Mouse (Mus musculus): ENCODE data around the gene Slc15a3. TPM values are rescaled to one million over a fixed set of nuclear protein-coding genes. Genes with fewer than 3 reads are reported as not detected.

The Slc15a3 gene
- polyA plus RNA-seq, 1 experiment from 2014 or later = 0.25 TPM

DNA sequence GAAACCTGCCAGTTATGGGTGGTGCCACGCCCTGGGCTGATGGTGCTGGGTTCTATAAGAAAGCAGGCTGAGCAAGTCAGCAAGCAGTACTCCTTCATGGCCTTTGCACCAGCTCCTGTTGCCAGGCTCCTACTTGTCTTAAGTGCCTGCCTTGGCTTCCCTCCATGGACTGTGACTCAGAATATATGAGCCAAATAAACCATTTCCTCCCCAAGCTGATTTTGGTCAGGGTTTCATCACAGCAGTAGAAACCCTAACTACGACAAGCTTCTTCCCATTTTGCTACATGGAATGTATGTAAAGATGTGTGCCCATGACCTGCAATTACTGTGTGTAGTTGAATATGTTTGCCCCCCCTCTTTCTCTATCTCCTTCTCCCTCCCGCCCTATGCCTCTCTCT, 5.9 kb upstream of the Slc15a3 start:
- H3K36me3 ChIP-seq (ENCODE audit: control insufficient read depth, insufficient read depth) = no peaks in the 10 kb centered on the region
- no peak overlapping the region for H3K4me3 ChIP-seq (replicated peaks; ENCODE audit: low read length)
- no peaks in the 10 kb centered on the region for H3K4me1 ChIP-seq (replicated peaks; ENCODE audit: control insufficient read depth, insufficient read depth, low read length)
- 71% methylated on average over 3 of the region's 3 CpGs for WGBS
- no peak for ATAC-seq
- H3K27me3 ChIP-seq (replicated peaks; ENCODE audit: control insufficient read depth, insufficient read depth, low read length) = no peaks in the 10 kb centered on the region
- H3K9me3 ChIP-seq (ENCODE audit: control insufficient read depth, low read length) = no peaks in the 10 kb centered on the region
- H3K9ac ChIP-seq (replicated peaks; ENCODE audit: low read depth, low read length) = no peak overlapping the region
- H3K27ac ChIP-seq (ENCODE audit: low read length) = no peak overlapping the region
- no peak overlapping the region for H3K4me2 ChIP-seq (ENCODE audit: low read length)

DNA sequence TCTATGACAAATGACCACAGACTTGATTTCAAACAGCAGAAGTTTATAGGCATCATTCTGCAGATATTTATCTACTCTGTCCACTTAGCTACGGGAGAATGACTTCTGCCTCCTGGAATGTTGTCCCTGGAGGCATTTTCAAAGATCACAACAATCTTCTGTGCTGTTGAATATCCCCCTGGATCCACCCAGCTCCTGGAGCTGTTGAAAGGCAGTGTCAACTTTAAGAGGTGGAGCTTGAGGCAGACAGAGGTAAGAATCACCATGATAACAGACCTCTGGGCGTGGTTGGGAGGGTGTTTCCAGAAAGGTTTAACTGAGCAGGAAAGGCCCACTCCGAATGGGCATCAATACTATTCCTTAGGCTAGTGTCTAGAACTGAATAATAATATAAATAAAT, 3.9 kb upstream of the Slc15a3 start:
- H3K36me3 ChIP-seq (ENCODE audit: control insufficient read depth, insufficient read depth) = no peaks in the 10 kb centered on the region
- H3K4me1 ChIP-seq (replicated peaks; ENCODE audit: control insufficient read depth, insufficient read depth, low read length) = no peaks in the 10 kb centered on the region
- ATAC-seq = no peak

DNA sequence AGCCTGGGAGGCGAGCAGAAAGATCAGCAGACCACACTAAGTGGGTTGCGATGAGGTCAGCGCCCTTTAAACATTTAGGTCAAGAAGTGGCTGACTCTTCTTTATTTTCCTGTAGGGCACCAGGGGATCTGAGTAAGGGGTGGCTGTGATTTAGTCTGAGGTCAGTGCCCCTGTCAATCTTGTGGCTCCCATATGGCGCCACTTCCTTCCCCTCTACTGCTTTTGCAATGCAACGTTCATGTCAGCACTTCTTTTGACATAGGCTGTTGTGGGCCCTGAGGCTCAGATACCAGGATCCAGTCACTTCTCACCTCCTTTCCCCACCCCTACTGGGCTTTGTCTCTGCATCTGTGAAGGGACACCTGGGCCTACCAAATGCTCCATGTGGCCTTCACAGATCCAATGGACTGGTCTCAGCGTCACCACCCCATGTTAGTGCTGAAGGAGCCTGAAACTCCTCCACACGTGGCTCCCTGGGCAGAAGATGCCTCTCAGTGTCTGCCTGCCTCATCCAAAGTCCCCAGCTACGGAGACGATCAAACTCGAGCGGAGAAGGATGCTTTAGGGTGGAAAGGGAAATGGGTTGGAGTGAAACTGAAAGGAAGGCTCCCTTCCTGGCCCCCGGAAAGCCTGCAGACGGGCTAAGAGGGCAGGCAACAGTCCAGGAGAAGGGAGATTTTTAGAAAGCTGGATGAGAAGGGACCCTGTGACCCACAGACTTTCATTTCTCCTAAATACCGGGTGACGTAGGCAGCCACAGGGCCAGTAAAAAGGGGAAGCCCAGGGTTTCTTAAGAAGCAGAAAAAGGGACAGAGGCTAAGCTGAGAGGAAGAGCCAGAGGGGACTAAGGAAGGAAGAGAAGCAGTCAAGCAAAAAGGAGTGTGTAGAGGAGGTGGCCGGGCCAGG, 2.4 kb downstream of the Slc15a3 start:
- no peak for ATAC-seq
- no peak overlapping the region for H3K27ac ChIP-seq (ENCODE audit: low read length)
- 76% methylated on average over 16 of the region's 16 CpGs for WGBS
- no peak overlapping the region for H3K4me3 ChIP-seq (replicated peaks; ENCODE audit: low read length)
- no peak overlapping the region for H3K4me2 ChIP-seq (ENCODE audit: low read length)
- H3K36me3 ChIP-seq (ENCODE audit: control insufficient read depth, insufficient read depth) = no peaks in the 10 kb centered on the region
- no peaks in the 10 kb centered on the region for H3K27me3 ChIP-seq (replicated peaks; ENCODE audit: control insufficient read depth, insufficient read depth, low read length)
- no peak overlapping the region for H3K9ac ChIP-seq (replicated peaks; ENCODE audit: low read depth, low read length)
- no peaks in the 10 kb centered on the region for H3K9me3 ChIP-seq (ENCODE audit: control insufficient read depth, low read length)
- H3K4me1 ChIP-seq (replicated peaks; ENCODE audit: control insufficient read depth, insufficient read depth, low read length) = no peaks in the 10 kb centered on the region

More for the DNA sequence above, 3.9 kb upstream of the Slc15a3 start:
- Histone ChIP-seq H3K27ac (ENCODE audit: low read length) (no peak overlapping the region), H3K27me3 (replicated peaks; ENCODE audit: control insufficient read depth, insufficient read depth, low read length) (no peaks in the 10 kb centered on the region), H3K4me3 (replicated peaks; ENCODE audit: low read length) (no peak overlapping the region), H3K9me3 (ENCODE audit: control insufficient read depth, low read length) (no peaks in the 10 kb centered on the region), H3K4me2 (ENCODE audit: low read length) (no peak overlapping the region), H3K9ac (replicated peaks; ENCODE audit: low read depth, low read length) (no peak overlapping the region)
- WGBS = 65% methylated on average over 3 of the region's 3 CpGs

DNA sequence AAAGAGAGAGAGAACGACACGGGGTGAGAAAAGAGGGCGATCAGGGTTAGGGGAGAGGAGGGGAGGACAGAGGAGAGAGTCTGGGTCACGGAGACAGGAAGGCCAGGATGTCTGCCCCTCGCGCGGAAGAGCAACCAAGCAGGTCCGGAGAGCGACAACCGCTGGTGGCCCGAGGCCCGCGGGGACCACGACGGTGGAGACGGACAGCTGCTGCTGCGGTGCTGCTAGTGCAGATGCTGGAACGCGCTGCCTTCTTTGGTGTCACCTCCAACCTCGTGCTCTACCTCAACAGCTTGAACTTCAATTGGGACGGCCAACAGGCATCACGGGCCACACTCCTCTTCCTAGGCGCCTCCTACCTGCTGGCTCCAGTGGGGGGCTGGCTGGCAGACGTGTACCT, 3.4 kb downstream of the Slc15a3 start:
- no peak for ATAC-seq
- H3K36me3 ChIP-seq (ENCODE audit: control insufficient read depth, insufficient read depth) = no peaks in the 10 kb centered on the region
- H3K27me3 ChIP-seq (replicated peaks; ENCODE audit: control insufficient read depth, insufficient read depth, low read length) = no peaks in the 10 kb centered on the region

DNA sequence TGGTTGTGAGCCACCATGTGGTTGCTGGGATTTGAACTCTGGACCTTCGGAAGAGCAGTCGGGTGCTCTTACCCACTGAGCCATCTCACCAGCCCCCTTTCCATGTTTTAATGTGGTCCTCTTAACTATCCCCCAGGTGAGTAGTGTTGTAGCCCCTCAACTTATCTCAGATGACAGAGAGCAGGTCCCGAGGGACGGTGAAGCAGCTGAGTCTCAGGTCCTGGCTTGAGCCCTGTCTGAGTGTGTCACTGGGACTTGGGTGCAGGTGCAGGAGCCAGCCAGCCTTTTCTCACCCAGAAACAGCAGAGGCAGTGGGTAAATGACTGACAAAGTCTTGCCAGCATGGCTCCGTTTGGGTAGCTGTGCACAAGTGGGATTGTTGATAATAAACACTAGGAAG, 4.7 kb downstream of the Slc15a3 start:
- Histone ChIP-seq H3K9ac (replicated peaks; ENCODE audit: low read depth, low read length) (no peak overlapping the region), H3K27ac (ENCODE audit: low read length) (no peak overlapping the region), H3K4me1 (replicated peaks; ENCODE audit: control insufficient read depth, insufficient read depth, low read length) (no peaks in the 10 kb centered on the region), H3K4me2 (ENCODE audit: low read length) (no peak overlapping the region), H3K36me3 (ENCODE audit: control insufficient read depth, insufficient read depth) (no peaks in the 10 kb centered on the region), H3K27me3 (replicated peaks; ENCODE audit: control insufficient read depth, insufficient read depth, low read length) (no peaks in the 10 kb centered on the region), H3K4me3 (replicated peaks; ENCODE audit: low read length) (no peak overlapping the region), H3K9me3 (ENCODE audit: control insufficient read depth, low read length) (no peaks in the 10 kb centered on the region)
- WGBS = 89% methylated on average over 5 of the region's 5 CpGs
- ATAC-seq = no peak

More for the DNA sequence above, 3.4 kb downstream of the Slc15a3 start:
- WGBS = 63% methylated on average over 24 of the region's 24 CpGs
- H3K9me3 ChIP-seq (ENCODE audit: control insufficient read depth, low read length) = no peaks in the 10 kb centered on the region
- H3K4me3 ChIP-seq (replicated peaks; ENCODE audit: low read length) = no peak overlapping the region
- H3K9ac ChIP-seq (replicated peaks; ENCODE audit: low read depth, low read length) = no peak overlapping the region
- no peak overlapping the region for H3K4me2 ChIP-seq (ENCODE audit: low read length)
- H3K27ac ChIP-seq (ENCODE audit: low read length) = no peak overlapping the region
- no peaks in the 10 kb centered on the region for H3K4me1 ChIP-seq (replicated peaks; ENCODE audit: control insufficient read depth, insufficient read depth, low read length)

DNA sequence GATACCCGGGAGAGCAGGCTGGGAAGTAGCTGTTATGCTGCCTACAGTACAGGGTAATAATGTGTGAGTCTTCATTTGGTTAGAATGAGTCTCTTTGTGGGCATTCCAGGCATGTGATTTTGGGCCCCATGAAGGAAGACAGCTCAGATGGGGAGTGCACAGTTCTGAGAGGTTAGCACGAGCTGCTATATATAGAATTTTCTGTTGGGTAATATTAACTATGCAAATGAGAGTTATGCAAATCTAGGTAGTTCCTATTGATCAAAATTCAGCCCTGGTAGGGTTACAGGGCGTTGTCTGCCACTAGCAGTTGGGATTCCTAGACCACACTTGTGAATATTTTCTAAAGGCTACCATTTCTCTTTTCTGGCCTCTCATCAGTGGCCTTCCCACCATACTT, 5.9 kb downstream of the Slc15a3 start:
- Histone ChIP-seq H3K4me2 (ENCODE audit: low read length) (no peak overlapping the region), H3K9ac (replicated peaks; ENCODE audit: low read depth, low read length) (no peak overlapping the region), H3K36me3 (ENCODE audit: control insufficient read depth, insufficient read depth) (no peaks in the 10 kb centered on the region), H3K27me3 (replicated peaks; ENCODE audit: control insufficient read depth, insufficient read depth, low read length) (no peaks in the 10 kb centered on the region), H3K9me3 (ENCODE audit: control insufficient read depth, low read length) (no peaks in the 10 kb centered on the region), H3K4me1 (replicated peaks; ENCODE audit: control insufficient read depth, insufficient read depth, low read length) (no peaks in the 10 kb centered on the region), H3K27ac (ENCODE audit: low read length) (no peak overlapping the region), H3K4me3 (replicated peaks; ENCODE audit: low read length) (no peak overlapping the region)
- ATAC-seq = no peak
- WGBS = 80% methylated on average over 3 of the region's 3 CpGs

DNA sequence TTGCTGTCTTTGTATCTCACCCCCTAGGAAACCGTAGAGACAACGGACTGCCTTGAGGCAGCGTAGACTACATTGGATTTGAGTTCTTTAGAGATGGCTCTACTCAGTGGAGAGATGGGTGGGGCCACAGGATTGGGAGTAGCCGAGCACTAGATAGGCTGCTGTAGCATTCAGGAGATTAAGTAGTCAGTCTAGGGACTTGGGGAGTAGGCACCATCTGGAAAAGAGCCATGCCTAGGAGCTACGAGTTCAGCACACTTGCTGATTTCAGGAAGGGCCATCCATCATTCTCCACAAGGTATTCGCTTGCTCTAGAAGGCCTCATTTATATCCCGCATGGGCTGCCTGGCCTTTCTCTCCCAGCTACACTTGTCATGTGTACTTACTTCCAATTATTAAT, 6.6 kb downstream of the Slc15a3 start:
- H3K4me3 ChIP-seq (replicated peaks; ENCODE audit: low read length) = no peak overlapping the region
- no peak for ATAC-seq
- H3K36me3 ChIP-seq (ENCODE audit: control insufficient read depth, insufficient read depth) = no peaks in the 10 kb centered on the region
- H3K27ac ChIP-seq (ENCODE audit: low read length) = no peak overlapping the region
- no peak overlapping the region for H3K4me2 ChIP-seq (ENCODE audit: low read length)
- H3K9me3 ChIP-seq (ENCODE audit: control insufficient read depth, low read length) = no peaks in the 10 kb centered on the region
- no peaks in the 10 kb centered on the region for H3K4me1 ChIP-seq (replicated peaks; ENCODE audit: control insufficient read depth, insufficient read depth, low read length)
- WGBS = 78% methylated on average over 7 of the region's 7 CpGs
- no peaks in the 10 kb centered on the region for H3K27me3 ChIP-seq (replicated peaks; ENCODE audit: control insufficient read depth, insufficient read depth, low read length)
- no peak overlapping the region for H3K9ac ChIP-seq (replicated peaks; ENCODE audit: low read depth, low read length)

DNA sequence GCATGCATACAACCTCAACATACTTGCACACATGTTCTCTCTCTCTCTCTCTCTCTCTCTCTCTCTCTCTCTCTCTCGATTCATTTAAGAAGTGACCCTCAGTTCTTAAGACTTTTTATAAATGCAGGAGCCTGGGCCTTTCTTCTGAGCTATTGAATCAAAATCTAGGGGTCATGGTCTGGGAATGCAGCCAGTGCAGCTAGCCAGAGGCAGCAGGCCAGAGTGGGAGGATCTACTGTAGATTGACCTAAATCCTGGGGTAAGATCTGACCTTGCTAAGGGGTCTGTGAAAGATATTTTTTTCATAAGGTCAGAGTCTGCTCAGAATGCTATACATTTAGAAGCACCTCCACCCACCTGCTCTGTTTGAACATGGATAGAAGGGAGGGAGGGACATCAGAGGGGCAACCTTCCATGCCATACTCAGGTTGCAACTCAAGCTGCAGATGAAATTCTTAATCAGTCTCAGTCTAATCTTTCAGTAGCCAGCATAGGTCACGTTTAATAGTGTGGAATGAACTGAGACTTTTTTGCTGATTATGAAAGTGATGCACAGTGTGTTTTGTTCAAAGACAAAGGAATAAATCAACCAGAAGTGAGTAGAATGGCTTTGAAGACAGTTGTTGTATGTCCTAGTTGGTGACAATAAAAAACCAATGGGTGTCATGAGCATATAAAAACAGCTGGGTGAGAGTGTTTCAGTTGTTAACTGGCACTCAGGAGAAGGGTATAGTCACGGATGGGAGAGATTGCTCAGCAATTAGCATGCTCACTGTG, 8.0 kb downstream of the Slc15a3 start:
- H3K4me3 ChIP-seq (replicated peaks; ENCODE audit: low read length) = no peak overlapping the region
- H3K27me3 ChIP-seq (replicated peaks; ENCODE audit: control insufficient read depth, insufficient read depth, low read length) = no peaks in the 10 kb centered on the region
- no peak overlapping the region for H3K4me2 ChIP-seq (ENCODE audit: low read length)
- no peak for ATAC-seq
- H3K27ac ChIP-seq (ENCODE audit: low read length) = no peak overlapping the region
- no peaks in the 10 kb centered on the region for H3K4me1 ChIP-seq (replicated peaks; ENCODE audit: control insufficient read depth, insufficient read depth, low read length)
- no peaks in the 10 kb centered on the region for H3K36me3 ChIP-seq (ENCODE audit: control insufficient read depth, insufficient read depth)
- no peaks in the 10 kb centered on the region for H3K9me3 ChIP-seq (ENCODE audit: control insufficient read depth, low read length)
- H3K9ac ChIP-seq (replicated peaks; ENCODE audit: low read depth, low read length) = no peak overlapping the region
- 26% methylated on average over 3 of the region's 3 CpGs for WGBS

DNA sequence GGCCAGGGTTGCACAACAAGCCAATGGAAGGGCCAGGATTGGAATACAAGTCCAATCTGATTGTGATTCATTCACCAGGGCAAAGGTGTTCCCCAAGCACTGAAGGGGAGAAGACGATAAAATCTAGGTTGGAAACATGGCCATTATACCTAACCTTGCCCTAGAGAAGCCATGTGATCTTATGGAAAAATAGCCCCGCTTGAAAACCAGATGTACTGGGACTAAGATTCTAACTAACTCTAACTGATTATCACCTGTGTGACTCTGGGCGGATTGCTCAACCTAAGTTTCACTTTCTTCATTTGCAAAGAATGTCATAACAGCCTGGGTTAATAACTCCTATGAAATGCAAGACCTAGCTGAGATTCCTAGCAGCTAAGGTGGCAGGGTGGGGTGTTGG, 15.9 kb downstream of the Slc15a3 start:
- Histone ChIP-seq H3K4me1 (replicated peaks; ENCODE audit: control insufficient read depth, insufficient read depth, low read length) (0 out of 2 replicates have a peak, but pooled peaks cover 3% of the 10 kb centered on the region), H3K9ac (replicated peaks; ENCODE audit: low read depth, low read length) (no peak overlapping the region), H3K27ac (ENCODE audit: low read length) (no peak overlapping the region), H3K27me3 (replicated peaks; ENCODE audit: control insufficient read depth, insufficient read depth, low read length) (no peaks in the 10 kb centered on the region), H3K4me3 (replicated peaks; ENCODE audit: low read length) (no peak overlapping the region), H3K36me3 (ENCODE audit: control insufficient read depth, insufficient read depth) (peaks cover 37% of the 10 kb centered on the region), H3K4me2 (ENCODE audit: low read length) (no peak overlapping the region), H3K9me3 (ENCODE audit: control insufficient read depth, low read length) (no peaks in the 10 kb centered on the region)
- ATAC-seq = no peak
- WGBS = 87% methylated on average over 3 of the region's 3 CpGs

Measured in forebrain, embryonic 16.5 days (tissue).